In genomic region chr7:92984701-92985682, GRCm38 (mm10) we compare ENCODE assay signal across 9 mouse cellular contexts.
DNase-seq lines count a peak whose midpoint lies in the region; ATAC-seq and TF ChIP-seq lines count a peak whose summit lies in the region.
"Had no signal": no experiment of that assay in that cellular context is flagged by ENCODE, and none has a peak within 500 bp of the region (broad histone marks: within the 10 kb centered on the region; RNA-seq: fewer than 3 reads in every experiment).

No protein-coding gene starts in this region.

- peak overlapping the region; percentile 29; the same call in 1 of the 2 replicates for H3K4me2 ChIP-seq in heart, postnatal 0 days (ENCODE audit: low read depth, low read length)
- H3K4me2 ChIP-seq in midbrain, postnatal 0 days (ENCODE audit: low read depth, low read length, poor library complexity, severe bottlenecking) = peak overlapping the region; percentile 49

- TF ChIP-seq CTCF in liver, adult 2 months (IDR thresholded peaks at IDR 0.05; ENCODE audit: low read depth, low read length) = no peak
- no peak for TF ChIP-seq CTCF in heart, postnatal 0 days (IDR thresholded peaks at IDR 0.05; ENCODE audit: low read depth)
- TF ChIP-seq CTCF in midbrain, postnatal 0 days (IDR thresholded peaks at IDR 0.05) = no peak

- peak; percentile 77 for ATAC-seq in heart, postnatal 0 days (ENCODE audit: insufficient read depth, low read depth)
- peak; percentile 82 for ATAC-seq in midbrain, postnatal 0 days (ENCODE audit: low FRiP score)

- intact Hi-C loops in gastrocnemius, postnatal 14 days (cut with DNase I; ENCODE audit: low total_unique reads) = no loop called here

- no peaks in the 10 kb centered on the region for H3K27me3 ChIP-seq in liver, adult 2 months (ENCODE audit: control insufficient read depth, insufficient read depth, low read length)
- H3K27me3 ChIP-seq in heart, postnatal 0 days (ENCODE audit: control insufficient read depth, insufficient read depth, low read length) = no peaks in the 10 kb centered on the region
- no peaks in the 10 kb centered on the region; the same call in 1 of the 2 replicates for H3K27me3 ChIP-seq in midbrain, postnatal 0 days (ENCODE audit: insufficient read depth, low read length)

- no peaks in the 10 kb centered on the region for H3K36me3 ChIP-seq in liver, adult 2 months (ENCODE audit: control insufficient read depth, insufficient read depth, low read length)
- no peaks in the 10 kb centered on the region for H3K36me3 ChIP-seq in heart, postnatal 0 days (replicated peaks; ENCODE audit: control insufficient read depth, insufficient read depth, low read length)
- H3K36me3 ChIP-seq in midbrain, postnatal 0 days (ENCODE audit: insufficient read depth, low read length) = no peaks in the 10 kb centered on the region

- H3K79me2 ChIP-seq in liver, adult 2 months (ENCODE audit: control insufficient read depth, insufficient read depth, low read length) = no peaks in the 10 kb centered on the region

- no peak for TF ChIP-seq POLR2A in liver, adult 2 months (IDR thresholded peaks at IDR 0.05; ENCODE audit: extremely low read depth, insufficient read depth, low read length)

- no peak overlapping the region for H3K4me3 ChIP-seq in liver, adult 2 months (ENCODE audit: insufficient read depth, low read depth, low read length)
- no peak overlapping the region for H3K4me3 ChIP-seq in heart, postnatal 0 days (ENCODE audit: low read depth, low read length)
- H3K4me3 ChIP-seq in midbrain, postnatal 0 days (ENCODE audit: low read depth, low read length) = peak overlapping the region; percentile 19
- H3K4me3 ChIP-seq: myocyte had no signal

- peak; percentile 10 for DNase-seq in liver, adult 2 months (ENCODE audit: extremely low read depth, low read depth, low spot score)
- no peak for DNase-seq in liver
- peak; percentile 79 for DNase-seq in embryo, embryonic 10.5 days (ENCODE audit: low spot score)
- DNase-seq in heart, postnatal 0 days (ENCODE audit: low spot score) = peak; percentile 66
- DNase-seq in midbrain, postnatal 0 days (ENCODE audit: low spot score) = peak; percentile 83
- no peak for DNase-seq in gastrocnemius, adult 8-10 months (ENCODE audit: low spot score in 2 of 2)
- no peak for DNase-seq in gastrocnemius, postnatal 14 days
- no peak for DNase-seq in right cerebral cortex, postnatal 14 days

- H3K9ac ChIP-seq in liver, adult 2 months (ENCODE audit: low read depth, low read length) = no peak overlapping the region
- H3K9ac ChIP-seq in heart, postnatal 0 days (replicated peaks; ENCODE audit: low read depth, low read length) = no peak overlapping the region
- no peak overlapping the region for H3K9ac ChIP-seq in midbrain, postnatal 0 days (replicated peaks; ENCODE audit: low read length, poor library complexity, severe bottlenecking)

- no peaks in the 10 kb centered on the region for H3K9me3 ChIP-seq in heart, postnatal 0 days (replicated peaks; ENCODE audit: control insufficient read depth, low read length)
- H3K9me3 ChIP-seq in midbrain, postnatal 0 days (ENCODE audit: low read length) = no peaks in the 10 kb centered on the region

- no peak for TF ChIP-seq EP300 in heart, postnatal 0 days (IDR thresholded peaks at IDR 0.05; ENCODE audit: low read depth)

- no peak overlapping the region for H3K27ac ChIP-seq in liver, adult 2 months (replicated peaks; ENCODE audit: insufficient read depth, low read depth, low read length)
- peak overlapping the region; percentile 41 for H3K27ac ChIP-seq in heart, postnatal 0 days (ENCODE audit: low read depth)
- H3K27ac ChIP-seq in midbrain, postnatal 0 days (ENCODE audit: low read depth, low read length) = peak overlapping the region; percentile 55

- no peaks in the 10 kb centered on the region for H3K4me1 ChIP-seq in liver, adult 2 months (ENCODE audit: control insufficient read depth, insufficient read depth, low read length)
- H3K4me1 ChIP-seq in heart, postnatal 0 days (ENCODE audit: control insufficient read depth, insufficient read depth) = no peaks in the 10 kb centered on the region
- no peaks in the 10 kb centered on the region; the same call in 1 of the 2 replicates for H3K4me1 ChIP-seq in midbrain, postnatal 0 days (ENCODE audit: insufficient read depth, low read length)

- WGBS in liver, adult 2 months = 66% methylated on average over 18 of the region's 18 CpGs
- WGBS in heart, postnatal 0 days = 50% methylated on average over 18 of the region's 18 CpGs
- 6% methylated on average over 18 of the region's 18 CpGs for WGBS in midbrain, postnatal 0 days

Comparison
In these comparisons a context has a peak if more than half of its experiments do, and no peak if none do; other contexts are left out.
1. DNase-seq: peak in liver, adult 2 months (single experiment), embryo, embryonic 10.5 days (single experiment), heart, postnatal 0 days (single experiment) and midbrain, postnatal 0 days (single experiment); none in liver (single experiment), gastrocnemius, adult 8-10 months (0 of 2), gastrocnemius, postnatal 14 days (single experiment) and right cerebral cortex, postnatal 14 days (single experiment).